Mouse (Mus musculus) forebrain, embryonic 14.5 days (tissue): ENCODE measurements around the gene Gm2a. TPM values are rescaled to one million over a fixed set of nuclear protein-coding genes. Genes with fewer than 3 reads are reported as not detected.

Experiments
- ATAC-seq: fragments of 200-750 bp; cut with Nextera tagmentation; 2 replicates; pipeline ENCODE4 v1.8.0; 2017; ENCODE audit warnings: mild to moderate bottlenecking, moderate library complexity
- DNase-seq: peaks from one replicate; pipeline ENCODE4 v3.0.0-alpha.2; 2015; ENCODE audit warnings: low spot score
- H3K27ac ChIP-seq: fragments of 300-500 bp; sonication (generic); 2 replicates; pipeline ENCODE4 v1.5.1; 2014; ENCODE audit warnings: low read depth, mild to moderate bottlenecking, control low read depth, low read length, moderate library complexity
- H3K27me3 ChIP-seq: fragments of 300-500 bp; sonication (generic); replicated peaks from 2 replicates; pipeline ENCODE4 v1.6.1; 2014; ENCODE audit warnings: low read length, control low read depth, mixed read lengths; ENCODE audit not compliant: control insufficient read depth, insufficient read depth
- H3K36me3 ChIP-seq: fragments of 300-500 bp; sonication (generic); 2 replicates; pipeline ENCODE4 v1.6.1; 2014; ENCODE audit warnings: low read length, control low read depth; ENCODE audit not compliant: control insufficient read depth, insufficient read depth
- H3K4me1 ChIP-seq: fragments of 300-500 bp; sonication (generic); 2 replicates; pipeline ENCODE4 v1.6.1; 2014; ENCODE audit warnings: antibody characterized with exemption, low read length, control low read depth; ENCODE audit not compliant: control insufficient read depth, insufficient read depth
- H3K4me2 ChIP-seq: fragments of 300-500 bp; sonication (generic); 2 replicates; pipeline ENCODE4 v1.6.1; 2014; ENCODE audit warnings: mild to moderate bottlenecking, control low read depth, low read length
- H3K4me3 ChIP-seq: fragments of 300-500 bp; sonication (generic); 2 replicates; pipeline ENCODE4 v1.5.1; 2014; ENCODE audit warnings: low read depth, low read length, control low read depth
- H3K9ac ChIP-seq: fragments of 300-500 bp; sonication (generic); 2 replicates; pipeline ENCODE4 v1.6.1; 2014; ENCODE audit warnings: mild to moderate bottlenecking, low read length, control low read depth, moderate library complexity
- H3K9me3 ChIP-seq: fragments of 300-500 bp; sonication (generic); replicated peaks from 2 replicates; pipeline ENCODE4 v1.6.1; 2016; ENCODE audit warnings: low read length, control low read depth, mixed read lengths; ENCODE audit not compliant: control insufficient read depth
- WGBS: fragments of 180-500 bp; shearing (Covaris S2); extraction: QIAGEN DNeasy Blood & Tissue Kit; methylation state at CpG from one replicate; pipeline ENCODE4 v1.1.7; 2014; 5-methylcytosine and 5-hydroxymethylcytosine counted together
- polyA plus RNA-seq: library from polyadenylated mRNA; unstranded; fragments of >200 nt; fragmentation: Nextera tagmentation; extraction: Ambion mirVana; gene quantifications from 2 replicates; pipeline ENCODE4 v1.2.1, GENCODE M21; 2014

The Gm2a gene
- polyA plus RNA-seq, 1 experiment from 2014 or later = 22.8 TPM

GRCm38 (mm10) chr11:55116004-55116403 lies 18.1 kb downstream of the Gm2a start:
- Histone ChIP-seq H3K27ac (no peak overlapping the region), H3K4me3 (no peak overlapping the region), H3K4me1 (no peaks in the 10 kb centered on the region), H3K4me2 (no peak overlapping the region), H3K27me3 (no peaks in the 10 kb centered on the region), H3K9me3 (no peaks in the 10 kb centered on the region), H3K36me3 (no peaks in the 10 kb centered on the region), H3K9ac (no peak overlapping the region)
- no peak for ATAC-seq
- WGBS = 96% methylated on average over 3 of the region's 3 CpGs
- DNase-seq = no peak

- Histone ChIP-seq H3K4me3 (no peak overlapping the region), H3K9me3 (no peaks in the 10 kb centered on the region), H3K4me2 (no peak overlapping the region), H3K27me3 (no peaks in the 10 kb centered on the region), H3K4me1 (no peaks in the 10 kb centered on the region), H3K27ac (no peak overlapping the region), H3K36me3 (no peaks in the 10 kb centered on the region), H3K9ac (no peak overlapping the region)
- ATAC-seq (no peak), DNase-seq (no peak)
- WGBS = 92% methylated on average over 2 of the region's 2 CpGs
Observed at GRCm38 (mm10) chr11:55117031-55117430, 19.1 kb downstream of the Gm2a start.

GRCm38 (mm10) chr11:55120279-55120678 lies 22.4 kb downstream of the Gm2a start:
- Histone ChIP-seq H3K27me3 (no peaks in the 10 kb centered on the region), H3K27ac (no peak overlapping the region), H3K9me3 (no peaks in the 10 kb centered on the region), H3K4me2 (no peak overlapping the region), H3K9ac (no peak overlapping the region), H3K4me1 (no peaks in the 10 kb centered on the region), H3K36me3 (no peaks in the 10 kb centered on the region), H3K4me3 (no peak overlapping the region)
- no peak for ATAC-seq
- DNase-seq = no peak

- 83% methylated on average over 8 of the region's 8 CpGs for WGBS
- Histone ChIP-seq H3K4me3 (no peak overlapping the region), H3K27ac (no peak overlapping the region), H3K4me2 (no peak overlapping the region), H3K4me1 (no peaks in the 10 kb centered on the region), H3K27me3 (no peaks in the 10 kb centered on the region), H3K36me3 (no peaks in the 10 kb centered on the region), H3K9me3 (no peaks in the 10 kb centered on the region), H3K9ac (no peak overlapping the region)
- ATAC-seq (no peak), DNase-seq (no peak)
Observed at GRCm38 (mm10) chr11:55120821-55121271, 22.9 kb downstream of the Gm2a start.

- no peak for ATAC-seq
- DNase-seq = no peak
- no peaks in the 10 kb centered on the region for H3K9me3 ChIP-seq
- no peak overlapping the region for H3K4me2 ChIP-seq
- no peaks in the 10 kb centered on the region for H3K4me1 ChIP-seq
- H3K27ac ChIP-seq = no peak overlapping the region
- H3K36me3 ChIP-seq = no peaks in the 10 kb centered on the region
- no peak overlapping the region for H3K9ac ChIP-seq
- 88% methylated on average over 1 of the region's 1 CpGs for WGBS
- no peaks in the 10 kb centered on the region for H3K27me3 ChIP-seq
- no peak overlapping the region for H3K4me3 ChIP-seq
Observed at GRCm38 (mm10) chr11:55121430-55121829, 23.5 kb downstream of the Gm2a start.

- Histone ChIP-seq H3K36me3 (no peaks in the 10 kb centered on the region), H3K9ac (no peak overlapping the region), H3K9me3 (no peaks in the 10 kb centered on the region), H3K4me2 (no peak overlapping the region), H3K4me1 (0 out of 2 replicates have a peak, but pooled peaks cover 2% of the 10 kb centered on the region), H3K27me3 (no peaks in the 10 kb centered on the region), H3K27ac (no peak overlapping the region), H3K4me3 (no peak overlapping the region)
- no peak for ATAC-seq
- WGBS = 90% methylated on average over 3 of the region's 3 CpGs
- no peak for DNase-seq
Observed at GRCm38 (mm10) chr11:55126663-55127062, 28.7 kb downstream of the Gm2a start.

- WGBS = 36% methylated on average over 6 of the region's 6 CpGs
- H3K9me3 ChIP-seq = no peaks in the 10 kb centered on the region
- H3K4me3 ChIP-seq = no peak overlapping the region
- H3K36me3 ChIP-seq = no peaks in the 10 kb centered on the region
- 0 out of 2 replicates have a peak, but pooled peaks cover 2% of the 10 kb centered on the region for H3K4me1 ChIP-seq
- H3K27me3 ChIP-seq = no peaks in the 10 kb centered on the region
- peak; percentile 47 for DNase-seq
- no peak for ATAC-seq
- no peak overlapping the region for H3K4me2 ChIP-seq
- H3K27ac ChIP-seq = no peak overlapping the region
- no peak overlapping the region for H3K9ac ChIP-seq
Observed at GRCm38 (mm10) chr11:55127937-55128336, 30.0 kb downstream of the Gm2a start.

GRCm38 (mm10) chr11:55128411-55128810 lies 30.5 kb downstream of the Gm2a start:
- Histone ChIP-seq H3K9ac (no peak overlapping the region), H3K27ac (no peak overlapping the region), H3K27me3 (no peaks in the 10 kb centered on the region), H3K9me3 (no peaks in the 10 kb centered on the region), H3K36me3 (no peaks in the 10 kb centered on the region), H3K4me1 (0 out of 2 replicates have a peak, but pooled peaks cover 2% of the 10 kb centered on the region), H3K4me3 (no peak overlapping the region), H3K4me2 (no peak overlapping the region)
- DNase-seq (no peak), ATAC-seq (no peak)
- WGBS = 57% methylated on average over 3 of the region's 3 CpGs

- 92% methylated on average over 11 of the region's 11 CpGs for WGBS
- no peak for ATAC-seq
Observed at GRCm38 (mm10) chr11:55131077-55131742, 33.3 kb downstream of the Gm2a start.

More at GRCm38 (mm10) chr11:55131077-55131742, 33.3 kb downstream of the Gm2a start:
- Histone ChIP-seq H3K9ac (no peak overlapping the region), H3K4me1 (0 out of 2 replicates have a peak, but pooled peaks cover 2% of the 10 kb centered on the region), H3K27me3 (no peaks in the 10 kb centered on the region), H3K4me2 (no peak overlapping the region), H3K36me3 (no peaks in the 10 kb centered on the region), H3K9me3 (no peaks in the 10 kb centered on the region), H3K27ac (no peak overlapping the region), H3K4me3 (no peak overlapping the region)
- DNase-seq = no peak
